Mouse (Mus musculus) CH12.LX (cell line): ENCODE measurements at regions not wholly inside any gene's neighbourhood (a gene's known extent, or its start where the extent isn't known, plus 50 kb on each side); places are given as distances from the start of the nearest gene placed in this dataset.

Experiments used
- DNase-seq: peaks from one replicate; pipeline ENCODE4 v3.0.0-alpha.2; 2013; ENCODE audit errors: extremely low read depth
- H3K27ac ChIP-seq: 2 replicates; pipeline ENCODE4 v1.5.1; 2012; ENCODE audit warnings: low read depth, mild to moderate bottlenecking, control low read depth, moderate library complexity; ENCODE audit not compliant: insufficient read depth
- H3K27me3 ChIP-seq: replicated peaks from 2 replicates; pipeline ENCODE3; 2012; ENCODE audit warnings: inconsistent platforms
- H3K36me3 ChIP-seq, 2 experiments: replicated peaks in 1 of 2; 2 replicates each; pipeline versions ENCODE3 to v1.6.1; 2012; ENCODE audit warnings: inconsistent platforms in 1 of 2, low read length in 1 of 2, mild to moderate bottlenecking in 1 of 2, mixed read lengths in 1 of 2, moderate library complexity in 1 of 2; ENCODE audit not compliant: control insufficient read depth in 1 of 2, insufficient read depth in 1 of 2
- H3K4me1 ChIP-seq, 2 experiments: 2 replicates each; pipeline ENCODE4 v1.6.1; 2012; ENCODE audit warnings: inconsistent platforms in 1 of 2, moderate library complexity in 1 of 2; ENCODE audit not compliant: insufficient read depth in 2 of 2, control insufficient read depth in 1 of 2
- H3K4me2 ChIP-seq: 2 replicates; pipeline ENCODE4 v1.6.1; 2012; ENCODE audit warnings: low read depth, mild to moderate bottlenecking, control low read depth; ENCODE audit not compliant: poor library complexity, insufficient read depth, severe bottlenecking
- H3K4me3 ChIP-seq, 3 experiments: fragments of 150-350 bp in 1 of 3; sonication (generic) in 1 of 3; replicated peaks in 1 of 3; 2 replicates each; pipeline versions ENCODE3 to v1.5.1; 2011 to 2012; ENCODE audit warnings: low read depth in 2 of 3, low read length in 2 of 3, mild to moderate bottlenecking in 2 of 3, moderate library complexity in 2 of 3, control low read depth in 1 of 3, improper control_type of control experiment in 1 of 3, inconsistent platforms in 1 of 3, mixed read lengths in 1 of 3; ENCODE audit not compliant: poor library complexity in 1 of 3
- H3K79me2 ChIP-seq: replicated peaks from 2 replicates; pipeline ENCODE4 v1.6.1; 2012; ENCODE audit warnings: mild to moderate bottlenecking, moderate library complexity; ENCODE audit not compliant: control insufficient read depth, poor library complexity, insufficient read depth, severe bottlenecking; ENCODE audit errors: extremely low read depth
- H3K9ac ChIP-seq: 2 replicates; pipeline ENCODE4 v1.6.1; 2012; ENCODE audit warnings: low read depth, mild to moderate bottlenecking, control low read depth, moderate library complexity; ENCODE audit not compliant: insufficient read depth
- H3K9me3 ChIP-seq: replicated peaks from 2 replicates; pipeline ENCODE3; 2012; ENCODE audit warnings: low read length, inconsistent platforms, mixed read lengths
- CHD1 ChIP-seq: IDR thresholded peaks from 2 replicates; pipeline ENCODE4 v1.6.1; 2012; ENCODE audit warnings: low read depth, low read length, improper control_type of control experiment, inconsistent platforms
- E2F4 ChIP-seq: IDR thresholded peaks from 2 replicates; pipeline ENCODE4 v1.6.1; 2011; ENCODE audit warnings: low read depth, low read length, improper control_type of control experiment; ENCODE audit not compliant: insufficient replicate concordance
- ELF1 ChIP-seq: IDR thresholded peaks from 2 replicates; pipeline ENCODE4 v1.6.1; 2014; ENCODE audit warnings: low read depth, mild to moderate bottlenecking, inconsistent platforms, low read length, improper control_type of control experiment
- IRF4 ChIP-seq: IDR thresholded peaks from 2 replicates; pipeline ENCODE4 v1.6.1; 2014; ENCODE audit warnings: low read depth, mild to moderate bottlenecking, inconsistent platforms, low read length, improper control_type of control experiment
- JUND ChIP-seq: conservative IDR thresholded peaks from 2 replicates; pipeline ENCODE4 v1.6.1; 2011; ENCODE audit warnings: low read depth, low read length, improper control_type of control experiment
- MAZ ChIP-seq: IDR thresholded peaks from 2 replicates; pipeline ENCODE4 v1.6.1; 2012; ENCODE audit warnings: low read depth, mild to moderate bottlenecking, inconsistent platforms, low read length, improper control_type of control experiment, moderate library complexity
- MYC ChIP-seq: IDR thresholded peaks from 2 replicates; pipeline ENCODE4 v1.6.1; 2011; ENCODE audit warnings: low read depth, mild to moderate bottlenecking, improper control_type of control experiment, low read length
- NELFE ChIP-seq: IDR thresholded peaks from 2 replicates; pipeline ENCODE4 v1.6.1; 2011; ENCODE audit warnings: low read depth, low read length, improper control_type of control experiment
- NRF1 ChIP-seq: IDR thresholded peaks from 2 replicates; pipeline ENCODE4 v1.6.1; 2014; ENCODE audit warnings: low read depth, mild to moderate bottlenecking, inconsistent platforms, low read length, improper control_type of control experiment, moderate library complexity
- POLR2A ChIP-seq: IDR thresholded peaks from 2 replicates; pipeline ENCODE4 v1.6.1; 2011; ENCODE audit warnings: low read depth, mild to moderate bottlenecking, improper control_type of control experiment, low read length
- POLR2AphosphoS2 ChIP-seq: IDR thresholded peaks from 2 replicates; pipeline ENCODE4 v1.6.1; 2011; ENCODE audit warnings: low read depth, low read length, improper control_type of control experiment
- SMC3 ChIP-seq: IDR thresholded peaks from 2 replicates; pipeline ENCODE4 v1.6.1; 2011; ENCODE audit warnings: low read depth, low read length, improper control_type of control experiment
- TBP ChIP-seq: conservative IDR thresholded peaks from 2 replicates; pipeline ENCODE4 v1.6.1; 2011; ENCODE audit warnings: low read depth, low read length, improper control_type of control experiment
- UBTF ChIP-seq: IDR thresholded peaks from 2 replicates; pipeline ENCODE4 v1.6.1; 2012; ENCODE audit warnings: low read depth, mild to moderate bottlenecking, inconsistent platforms, low read length, improper control_type of control experiment, moderate library complexity
- USF1 ChIP-seq: IDR thresholded peaks from 2 replicates; pipeline ENCODE4 v1.6.1; 2014; ENCODE audit warnings: low read depth, mild to moderate bottlenecking, inconsistent platforms, low read length, improper control_type of control experiment
- USF2 ChIP-seq: conservative IDR thresholded peaks from 2 replicates; pipeline ENCODE4 v1.6.1; 2011; ENCODE audit warnings: low read depth, low read length, improper control_type of control experiment
- dilution Hi-C: fragments of 300-500 bp; cut with MboI; formaldehyde crosslinking; loops from 2 replicates; pipeline ENCODE4 v1.14.3; 2020; ENCODE audit warnings: low sequenced_read_pairs; ENCODE audit not compliant: extremely low pct_unique_long_range_greater_than_20kb, extremely low pct_ligation_motif_present
- in situ Hi-C: fragments of 300-500 bp; cut with MboI; formaldehyde crosslinking; loops from 3 replicates; pipeline ENCODE4 v1.14.3; 2019; ENCODE audit warnings: low sequenced_read_pairs, low pct_ligation_motif_present, low pct_unique_long_range_greater_than_20kb, mixed read lengths

DNA sequence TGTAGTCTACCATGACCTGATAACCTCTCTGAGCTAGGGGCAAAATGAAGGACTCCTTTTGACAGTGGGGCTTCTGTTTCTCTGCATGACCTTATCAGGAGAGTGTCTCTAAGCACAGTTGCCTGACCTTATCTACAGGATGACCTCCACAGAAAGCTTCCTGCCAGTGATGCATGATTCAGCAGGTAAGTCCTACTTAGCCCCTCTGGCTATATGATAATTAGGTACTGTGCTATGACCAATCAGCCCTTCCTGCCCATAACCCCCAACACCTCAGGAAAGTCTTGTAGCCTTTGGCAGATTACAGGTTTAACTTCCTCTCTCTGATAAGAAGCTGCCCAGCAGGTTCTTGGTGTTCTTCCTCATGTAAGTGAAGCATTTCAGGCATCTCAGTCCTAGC lies 89.7 kb downstream of the Gm9733 start:
- Histone ChIP-seq H3K36me3 (no peaks in the 10 kb centered on the region), H3K9ac (no peak overlapping the region), H3K79me2 (no peaks in the 10 kb centered on the region), H3K4me2 (no peak overlapping the region), H3K9me3 (no peaks in the 10 kb centered on the region), H3K4me1 (peaks cover 0 to 5% of the 10 kb centered on the region in 2 experiments; a peak in 3 of 4 replicates), H3K27ac (no peak overlapping the region), H3K27me3 (no peaks in the 10 kb centered on the region), H3K4me3 (no peak overlapping the region)
- dilution Hi-C loops, result no loop called here
- TF ChIP-seq UBTF (no peak), MYC (no peak), USF1 (no peak), POLR2AphosphoS2 (no peak), IRF4 (no peak), E2F4 (no peak), POLR2A (no peak), TBP (no peak), CHD1 (no peak), MAZ (no peak), NELFE (no peak)
- in situ Hi-C loops, result loop anchor here (25.0 kb wide), 1 partner anchor 555 kb away; no protein-coding TSS in a partner anchor
- no peak for DNase-seq

DNA sequence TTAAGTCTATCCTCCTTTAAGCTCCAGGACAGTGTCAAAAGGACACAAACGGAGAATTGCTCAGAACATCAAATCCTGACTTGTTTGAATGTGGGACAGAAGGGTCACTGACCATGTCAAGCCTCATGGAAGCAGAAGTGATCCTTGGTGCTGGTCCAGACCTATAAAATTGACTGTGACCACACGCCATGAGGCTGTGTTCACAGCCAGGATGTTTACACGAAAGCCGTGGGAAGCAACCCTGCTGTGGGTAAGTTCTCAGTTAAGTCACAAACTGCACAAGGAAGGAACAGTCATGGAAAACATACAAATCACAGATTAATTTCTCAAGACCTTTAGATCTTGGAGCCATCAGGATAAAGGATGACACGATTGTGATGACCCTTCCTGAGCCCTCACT lies 88.5 kb downstream of the Gm9733 start:
- dilution Hi-C loops, result no loop called here
- TF ChIP-seq CHD1, result no peak
- no peak for TF ChIP-seq TBP
- TF ChIP-seq ELF1, result no peak
- no peak for TF ChIP-seq POLR2AphosphoS2
- TF ChIP-seq UBTF, result no peak
- TF ChIP-seq SMC3, result no peak
- TF ChIP-seq NRF1, result no peak
- TF ChIP-seq JUND, result no peak
- TF ChIP-seq USF2, result no peak
- DNase-seq, result no peak
- Histone ChIP-seq H3K4me2 (no peak overlapping the region), H3K9me3 (no peaks in the 10 kb centered on the region), H3K4me1 (peaks cover 0 to 5% of the 10 kb centered on the region in 2 experiments; a peak in 3 of 4 replicates), H3K36me3 (no peaks in the 10 kb centered on the region), H3K27ac (no peak overlapping the region), H3K27me3 (no peaks in the 10 kb centered on the region), H3K4me3 (no peak overlapping the region), H3K9ac (no peak overlapping the region), H3K79me2 (no peaks in the 10 kb centered on the region)
- in situ Hi-C loops, result loop anchor here (25.0 kb wide), 1 partner anchor 556 kb away; no protein-coding TSS in a partner anchor
